Mouse (Mus musculus): ENCODE data around the gene Mknk1.

The Mknk1 gene

DNA sequence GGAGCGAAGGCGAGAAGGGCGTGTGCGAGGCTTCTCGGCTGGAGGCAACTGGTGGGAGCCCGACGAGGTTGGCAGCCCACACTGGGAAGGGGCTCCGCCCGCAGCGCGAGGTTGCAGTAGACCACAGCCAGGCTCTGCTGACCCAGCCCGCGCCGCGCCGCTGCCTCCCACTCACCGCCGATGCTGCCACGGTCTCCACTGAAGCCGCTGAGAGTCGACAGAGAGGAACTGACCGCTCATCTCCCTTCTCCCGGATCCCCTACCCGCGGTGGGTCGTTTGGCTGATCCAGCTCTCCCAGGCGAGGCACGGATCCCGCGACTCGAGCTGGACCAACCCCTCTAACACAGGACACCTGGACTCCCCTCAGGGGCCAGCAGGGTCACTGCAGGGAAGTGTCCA is 51.6 kb downstream of the Mknk1 start, which contains the start of gene 6430628N08Rik:
Gene 6430628N08Rik (plus strand): TSS at position 113 of the 400 bp plus-strand sequence.
- DNase-seq (ENCODE audit: low spot score in 2 of 2) = no peak

DNA sequence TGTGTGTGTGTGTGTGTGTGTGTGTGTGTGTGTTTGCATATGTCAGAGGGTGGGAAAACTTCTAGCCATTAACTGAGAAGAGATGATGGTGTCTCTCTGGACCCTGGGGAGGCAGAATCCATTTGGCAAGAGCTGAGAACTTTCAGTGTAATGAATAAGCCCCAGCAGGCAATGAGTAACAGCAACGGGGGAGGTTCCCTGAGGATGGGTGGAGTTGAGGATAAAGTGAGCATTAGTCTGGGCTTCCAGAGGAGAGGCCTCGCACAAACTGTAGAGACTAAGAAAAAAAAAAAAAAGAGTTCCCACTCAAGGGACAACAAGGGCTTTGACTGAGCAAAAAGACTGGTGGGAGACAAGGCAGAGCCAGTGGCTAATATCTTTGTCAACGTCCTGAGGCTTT is 55.3 kb downstream of the Mknk1 start:
- peak in 1 of 2 experiments; percentile 20 for DNase-seq (ENCODE audit: low spot score in 2 of 2)

DNA sequence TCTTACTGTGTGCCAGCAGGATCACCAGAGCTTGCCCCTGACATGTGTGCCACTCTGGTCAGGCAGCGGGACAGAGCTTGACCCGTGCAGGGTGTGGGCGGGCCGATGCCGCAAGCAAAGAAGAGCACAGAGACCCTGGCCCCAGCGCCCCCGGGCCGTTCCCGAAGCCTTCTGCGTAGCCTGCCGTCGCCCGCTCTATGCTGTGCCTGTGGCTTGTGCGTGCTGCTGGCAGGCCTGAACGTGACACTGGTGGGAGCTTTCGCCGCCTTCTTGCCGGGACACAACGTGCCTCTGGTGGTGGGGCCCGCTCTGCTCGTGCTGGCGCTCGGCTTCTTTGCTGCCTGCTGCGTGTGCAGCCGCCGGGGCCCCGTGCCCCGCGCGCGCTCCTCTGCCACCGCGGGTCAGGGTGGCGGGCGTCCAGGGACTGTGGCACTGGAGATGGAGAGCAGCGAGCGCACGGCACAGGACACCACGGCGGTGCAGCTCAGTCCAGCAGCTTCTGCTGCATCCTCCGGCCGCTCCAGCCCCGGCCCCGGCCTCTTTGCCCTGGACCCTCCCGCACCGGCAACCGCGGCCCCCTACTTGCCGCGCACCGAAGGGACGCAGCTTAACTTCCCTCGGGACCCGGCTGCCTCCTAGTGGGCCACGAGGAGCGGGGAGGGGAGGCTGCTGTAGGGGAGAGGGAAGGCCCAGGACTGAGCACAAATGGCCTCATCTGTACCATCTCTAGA is 59.1 kb downstream of the Mknk1 start:
- no peak for DNase-seq (ENCODE audit: low spot score in 2 of 2)

DNA sequence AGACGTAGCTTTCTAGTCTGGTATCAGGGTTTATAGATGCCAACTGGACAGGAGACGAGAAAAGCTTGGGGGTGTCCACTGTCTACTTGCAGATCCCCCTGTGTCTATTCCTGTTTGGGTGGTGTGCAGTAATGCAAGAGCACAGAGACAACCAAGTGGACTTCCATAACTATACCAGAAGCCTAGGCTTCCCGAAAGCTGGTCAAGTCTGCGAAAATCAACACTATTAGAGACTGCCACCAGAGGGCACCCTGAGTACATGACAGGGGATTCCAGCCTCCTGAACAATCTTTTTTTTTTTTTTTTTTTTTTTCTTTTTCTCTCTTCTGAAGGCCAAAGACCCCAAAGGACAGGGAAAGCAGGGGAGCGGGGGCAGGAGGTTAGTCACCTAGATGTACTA is 63.8 kb downstream of the Mknk1 start:
- peak; percentile 88 to 93 for DNase-seq (ENCODE audit: low spot score in 2 of 2)

GRCm38 (mm10) chr4:115904375-115904774 is 65.4 kb downstream of the Mknk1 start:
- DNase-seq (ENCODE audit: low spot score in 2 of 2) = no peak

DNA sequence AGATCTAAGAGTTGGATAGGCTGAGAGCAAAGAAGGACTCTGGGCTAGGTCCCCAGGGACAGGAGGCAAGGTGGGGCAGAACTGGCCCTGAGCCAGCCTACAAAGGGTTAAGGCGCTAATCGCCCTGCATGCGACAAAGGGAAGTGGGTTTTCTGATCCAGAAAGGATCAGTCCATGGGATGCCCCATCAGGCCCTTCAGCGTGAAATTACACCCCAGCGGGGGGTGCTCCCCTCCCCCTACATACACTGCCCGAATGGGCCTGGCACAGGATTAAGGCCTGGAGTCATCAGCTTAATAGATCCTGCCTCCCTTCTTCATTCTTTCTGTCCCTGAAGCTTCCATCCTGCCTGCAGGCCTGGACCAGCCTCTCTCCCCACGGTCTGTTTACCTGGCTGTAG is 66.7 kb downstream of the Mknk1 start:
- no peak for DNase-seq (ENCODE audit: low spot score in 2 of 2)

GRCm38 (mm10) chr4:115906791-115907190 is 67.8 kb downstream of the Mknk1 start:
- no peak for DNase-seq (ENCODE audit: low spot score in 2 of 2)

GRCm38 (mm10) chr4:115907994-115908393 is 69.0 kb downstream of the Mknk1 start:
- DNase-seq (ENCODE audit: low spot score in 2 of 2) = no peak

DNA sequence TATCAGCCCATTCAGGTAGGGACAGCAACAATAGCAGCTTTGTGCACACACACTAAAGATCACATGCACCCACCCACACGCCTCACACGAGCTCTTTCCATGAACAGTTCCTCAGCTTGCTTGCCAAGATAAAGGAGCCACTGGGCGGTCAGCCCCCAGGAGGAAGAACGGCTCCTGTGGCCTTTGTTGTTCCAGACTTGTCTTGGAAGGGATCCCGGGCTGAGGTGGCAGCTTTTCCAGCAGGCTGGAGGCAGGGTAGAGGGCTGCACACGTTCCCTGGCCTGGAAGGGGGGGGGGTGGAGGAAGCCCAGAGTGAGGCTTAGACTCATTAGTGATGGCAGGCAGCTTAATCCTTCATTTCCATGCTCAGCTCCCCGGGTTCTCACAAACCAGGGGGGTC is 69.6 kb downstream of the Mknk1 start:
- no peak for DNase-seq (ENCODE audit: low spot score in 2 of 2)

- no peak for DNase-seq (ENCODE audit: low spot score in 2 of 2)
These were observed 72.6 kb downstream of the Mknk1 start for GRCm38 (mm10) chr4:115911586-115911985.

- DNase-seq (ENCODE audit: low spot score in 2 of 2) = no peak
These were observed 80.9 kb downstream of the Mknk1 start for GRCm38 (mm10) chr4:115919911-115920310.

DNA sequence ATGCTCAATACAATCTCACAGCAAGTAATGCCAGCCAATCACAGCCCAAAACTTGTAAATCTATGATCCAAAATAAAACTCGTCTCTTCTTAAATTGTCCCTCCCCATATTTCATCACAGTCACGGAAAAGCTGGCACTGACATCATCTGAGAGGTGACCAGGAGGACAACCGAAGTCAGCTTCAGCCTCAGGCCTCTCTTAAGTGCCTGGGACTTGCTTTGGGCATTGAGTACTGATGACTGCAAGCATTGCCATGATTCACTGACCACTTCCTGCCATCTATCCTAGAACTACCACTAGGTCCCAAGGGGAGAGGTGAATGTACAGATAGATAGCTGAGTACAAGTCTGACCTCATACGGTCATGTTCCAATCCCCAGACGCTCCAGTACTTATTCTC is 83.7 kb downstream of the Mknk1 start:
- DNase-seq (ENCODE audit: low spot score in 2 of 2) = no peak

GRCm38 (mm10) chr4:115923262-115923880 is 84.4 kb downstream of the Mknk1 start:
- DNase-seq (ENCODE audit: low spot score in 2 of 2) = no peak

GRCm38 (mm10) chr4:115927637-115928036 is 88.6 kb downstream of the Mknk1 start:
- no peak for DNase-seq (ENCODE audit: low spot score in 2 of 2)

Data from right cerebral cortex, adult 2 months (tissue).